Mouse (Mus musculus) forebrain, embryonic 13.5 days (tissue): Measurements from ENCODE around the gene Lrig1. TPM values are rescaled to one million over a fixed set of nuclear protein-coding genes. Genes with fewer than 3 reads are reported as not detected.
A peak's percentile ranks its signal among the peaks of the same experiment; 100 is the strongest.

Source experiments
- ATAC-seq: fragments of 200-750 bp; cut with Nextera tagmentation; 2 replicates; pipeline ENCODE4 v1.8.0; 2017
- H3K27ac ChIP-seq: fragments of 300-500 bp; sonication (generic); 2 replicates; pipeline ENCODE4 v1.5.1; 2015; ENCODE audit warnings: inconsistent platforms, mild to moderate bottlenecking, moderate library complexity
- H3K27me3 ChIP-seq: fragments of 300-500 bp; sonication (generic); 2 replicates; pipeline ENCODE4 v1.6.1; 2015; ENCODE audit warnings: mild to moderate bottlenecking, inconsistent platforms
- H3K36me3 ChIP-seq: fragments of 300-500 bp; sonication (generic); 2 replicates; pipeline ENCODE4 v1.6.1; 2015; ENCODE audit warnings: mild to moderate bottlenecking, inconsistent platforms; ENCODE audit not compliant: poor library complexity, severe bottlenecking
- H3K4me1 ChIP-seq: fragments of 300-500 bp; sonication (generic); 2 replicates; pipeline ENCODE4 v1.6.1; 2015; ENCODE audit warnings: inconsistent platforms
- H3K4me2 ChIP-seq: fragments of 300-500 bp; sonication (generic); 2 replicates; pipeline ENCODE4 v1.6.1; 2015; ENCODE audit warnings: inconsistent platforms, mild to moderate bottlenecking, moderate library complexity
- H3K4me3 ChIP-seq: fragments of 300-500 bp; sonication (generic); 2 replicates; pipeline ENCODE4 v1.5.1; 2015; ENCODE audit warnings: mild to moderate bottlenecking, inconsistent platforms
- H3K9ac ChIP-seq: fragments of 300-500 bp; sonication (generic); 2 replicates; pipeline ENCODE4 v1.6.1; 2015; ENCODE audit warnings: mild to moderate bottlenecking, inconsistent platforms
- H3K9me3 ChIP-seq: fragments of 300-500 bp; sonication (generic); replicated peaks from 2 replicates; pipeline ENCODE4 v1.6.1; 2016; ENCODE audit warnings: inconsistent platforms
- WGBS: fragments of 180-500 bp; shearing (Covaris S2); methylation state at CpG from one replicate; pipeline ENCODE4 v1.1.7; 2015; 5-methylcytosine and 5-hydroxymethylcytosine counted together
- polyA plus RNA-seq: library from polyadenylated mRNA; unstranded; fragments of >200 nt; fragmentation: Nextera tagmentation; extraction: Ambion mirVana; gene quantifications from 2 replicates; pipeline ENCODE4 v1.2.1, GENCODE M21; 2015

Gene Lrig1
- 6.4 and 7.6 TPM in 2 replicates for polyA plus RNA-seq

DNA sequence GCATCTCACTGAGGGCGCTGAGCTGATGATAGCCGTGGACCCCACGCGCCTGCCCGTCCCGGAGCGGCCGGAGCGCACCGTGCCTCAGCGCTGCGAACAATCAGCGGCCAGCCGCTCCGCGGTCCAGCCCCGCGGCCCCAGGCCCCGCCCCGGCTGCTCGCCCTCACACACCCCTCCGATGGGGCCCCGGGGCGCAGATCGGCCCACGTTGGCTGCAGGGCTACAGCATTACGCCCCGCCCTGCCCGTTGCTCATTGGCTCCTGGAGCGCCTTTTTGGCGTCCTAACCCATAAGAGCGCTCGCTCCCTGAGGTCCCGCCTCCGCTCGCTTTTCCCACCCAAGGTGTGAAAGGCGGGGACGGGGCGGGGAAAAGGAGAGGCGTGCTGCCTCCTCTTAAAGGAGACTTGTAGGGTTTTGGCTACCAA, at the start of gene Lrig1:
TSS of gene Lrig1 (minus strand) at position 92 of the 425 bp plus-strand sequence.
- under 1% methylated on average over 40 of the region's 40 CpGs for WGBS
- Histone ChIP-seq H3K27ac (peak within 1 kb of the TSS; percentile 87), H3K4me1 (peaks cover 58% of the 10 kb centered on the region), H3K36me3 (no peaks in the 10 kb centered on the region), H3K4me3 (peak within 1 kb of the TSS; percentile 97), H3K9ac (peak within 1 kb of the TSS; percentile 96), H3K4me2 (peak within 1 kb of the TSS; percentile 96), H3K9me3 (no peaks in the 10 kb centered on the region), H3K27me3 (0 out of 2 replicates have a peak, but pooled peaks cover 3% of the 10 kb centered on the region)
- ATAC-seq, result peak; percentile 99

DNA sequence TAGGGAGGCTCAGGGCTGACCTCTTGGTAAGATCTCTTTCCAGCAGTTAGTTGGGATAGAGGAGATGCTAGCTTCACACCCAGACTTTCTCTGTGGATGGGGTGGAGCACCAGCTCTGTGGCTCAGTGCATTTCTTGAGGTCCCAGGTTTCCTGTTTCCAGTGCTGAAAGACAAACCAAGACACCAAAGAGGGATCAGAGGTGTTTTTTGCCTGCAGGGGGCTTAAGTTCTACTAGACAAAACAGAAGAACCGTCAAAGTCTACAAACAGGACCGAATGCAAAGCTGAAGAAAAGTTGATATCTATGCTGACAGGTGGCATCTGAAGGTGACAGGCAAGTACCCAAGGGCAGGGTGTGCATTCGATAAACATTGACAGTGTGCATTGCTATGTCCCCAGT, 49.7 kb upstream of the Lrig1 start:
- H3K4me1 ChIP-seq, result peaks cover 22% of the 10 kb centered on the region
- H3K4me3 ChIP-seq, result no peak overlapping the region
- H3K9ac ChIP-seq, result no peak overlapping the region
- no peaks in the 10 kb centered on the region for H3K27me3 ChIP-seq
- no peak overlapping the region for H3K27ac ChIP-seq
- no peaks in the 10 kb centered on the region for H3K9me3 ChIP-seq
- 70% methylated on average over 3 of the region's 3 CpGs for WGBS
- no peak for ATAC-seq
- H3K36me3 ChIP-seq, result no peaks in the 10 kb centered on the region
- H3K4me2 ChIP-seq, result no peak overlapping the region

DNA sequence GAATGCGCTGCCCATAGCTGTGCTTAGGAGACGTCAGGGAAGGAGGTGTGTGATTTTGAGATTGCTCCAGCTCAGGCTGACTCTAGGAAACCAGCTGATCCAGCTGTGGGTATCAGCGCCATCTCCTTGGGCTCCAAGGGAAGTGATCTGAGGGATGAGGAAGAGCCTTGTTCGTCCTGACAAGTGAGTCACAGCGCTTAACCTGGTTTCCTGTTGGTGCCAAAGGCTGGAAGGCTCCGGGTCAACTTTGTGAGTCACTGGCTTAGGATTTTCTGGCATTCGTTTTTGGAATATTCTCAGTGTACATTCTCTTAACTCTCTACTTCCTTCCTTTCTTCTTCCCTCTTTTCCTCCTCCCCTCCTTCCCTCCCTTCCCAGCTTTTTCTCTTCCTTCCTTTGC, 48.4 kb upstream of the Lrig1 start:
- 65% methylated on average over 7 of the region's 7 CpGs for WGBS
- Histone ChIP-seq H3K27ac (no peak overlapping the region), H3K9ac (no peak overlapping the region), H3K27me3 (no peaks in the 10 kb centered on the region), H3K36me3 (no peaks in the 10 kb centered on the region), H3K9me3 (no peaks in the 10 kb centered on the region), H3K4me1 (peaks cover 20% of the 10 kb centered on the region), H3K4me3 (no peak overlapping the region), H3K4me2 (no peak overlapping the region)
- no peak for ATAC-seq

GRCm38 (mm10) chr6:94740117-94740729, 40.3 kb upstream of the Lrig1 start:
- Histone ChIP-seq H3K27ac (no peak overlapping the region), H3K9ac (no peak overlapping the region), H3K9me3 (no peaks in the 10 kb centered on the region), H3K36me3 (no peaks in the 10 kb centered on the region), H3K4me2 (no peak overlapping the region), H3K27me3 (no peaks in the 10 kb centered on the region), H3K4me1 (no peaks in the 10 kb centered on the region), H3K4me3 (no peak overlapping the region)
- no peak for ATAC-seq
- WGBS, result 88% methylated on average over 14 of the region's 14 CpGs

GRCm38 (mm10) chr6:94738647-94739046, 38.7 kb upstream of the Lrig1 start:
- H3K27me3 ChIP-seq, result no peaks in the 10 kb centered on the region
- WGBS, result 79% methylated on average over 3 of the region's 3 CpGs
- H3K9me3 ChIP-seq, result no peaks in the 10 kb centered on the region
- no peak overlapping the region for H3K27ac ChIP-seq
- H3K9ac ChIP-seq, result no peak overlapping the region
- H3K4me1 ChIP-seq, result no peaks in the 10 kb centered on the region
- no peaks in the 10 kb centered on the region for H3K36me3 ChIP-seq
- no peak overlapping the region for H3K4me2 ChIP-seq
- no peak overlapping the region for H3K4me3 ChIP-seq
- no peak for ATAC-seq

- 81% methylated on average over 5 of the region's 5 CpGs for WGBS
Observed at GRCm38 (mm10) chr6:94733878-94734277, 33.9 kb upstream of the Lrig1 start.

GRCm38 (mm10) chr6:94729847-94730246, 29.9 kb upstream of the Lrig1 start:
- H3K36me3 ChIP-seq, result no peaks in the 10 kb centered on the region
- no peaks in the 10 kb centered on the region for H3K27me3 ChIP-seq
- H3K9me3 ChIP-seq, result no peaks in the 10 kb centered on the region
- H3K27ac ChIP-seq, result no peak overlapping the region
- H3K9ac ChIP-seq, result no peak overlapping the region
- ATAC-seq, result no peak
- H3K4me1 ChIP-seq, result peaks cover 10% of the 10 kb centered on the region
- H3K4me2 ChIP-seq, result no peak overlapping the region
- 80% methylated on average over 18 of the region's 18 CpGs for WGBS
- H3K4me3 ChIP-seq, result no peak overlapping the region

More at GRCm38 (mm10) chr6:94733878-94734277, 33.9 kb upstream of the Lrig1 start:
- H3K9me3 ChIP-seq, result no peaks in the 10 kb centered on the region
- no peak overlapping the region for H3K4me2 ChIP-seq
- H3K4me3 ChIP-seq, result no peak overlapping the region
- H3K9ac ChIP-seq, result no peak overlapping the region
- ATAC-seq, result no peak
- no peak overlapping the region for H3K27ac ChIP-seq
- no peaks in the 10 kb centered on the region for H3K27me3 ChIP-seq
- no peaks in the 10 kb centered on the region for H3K36me3 ChIP-seq
- peaks cover 10% of the 10 kb centered on the region for H3K4me1 ChIP-seq

DNA sequence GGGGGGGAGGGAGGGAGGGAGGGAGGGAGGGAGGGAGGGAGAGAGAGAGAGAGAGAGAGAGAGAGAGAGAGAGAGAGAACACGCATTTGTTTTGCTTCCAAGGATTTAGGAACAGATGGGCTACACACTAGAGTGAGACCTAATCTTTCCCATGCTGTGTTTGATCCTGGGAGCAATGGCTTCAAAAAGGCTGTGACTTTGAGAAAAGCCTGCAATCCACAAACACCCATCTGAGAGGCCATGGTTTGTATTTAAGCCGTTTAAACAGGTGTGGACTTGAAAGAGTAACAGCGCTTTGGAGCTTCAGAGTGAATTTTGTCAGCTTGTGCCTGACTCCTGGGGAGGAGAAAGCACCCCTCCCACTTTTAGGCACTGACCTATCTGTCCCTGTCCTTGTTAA, 29.2 kb upstream of the Lrig1 start:
- Histone ChIP-seq H3K4me1 (peaks cover 10% of the 10 kb centered on the region), H3K27ac (no peak overlapping the region; the same call in 1 of the 2 replicates), H3K27me3 (no peaks in the 10 kb centered on the region), H3K36me3 (no peaks in the 10 kb centered on the region), H3K4me3 (no peak overlapping the region), H3K9me3 (no peaks in the 10 kb centered on the region), H3K9ac (no peak overlapping the region), H3K4me2 (no peak overlapping the region)
- 28% methylated on average over 3 of the region's 3 CpGs for WGBS
- no peak for ATAC-seq

DNA sequence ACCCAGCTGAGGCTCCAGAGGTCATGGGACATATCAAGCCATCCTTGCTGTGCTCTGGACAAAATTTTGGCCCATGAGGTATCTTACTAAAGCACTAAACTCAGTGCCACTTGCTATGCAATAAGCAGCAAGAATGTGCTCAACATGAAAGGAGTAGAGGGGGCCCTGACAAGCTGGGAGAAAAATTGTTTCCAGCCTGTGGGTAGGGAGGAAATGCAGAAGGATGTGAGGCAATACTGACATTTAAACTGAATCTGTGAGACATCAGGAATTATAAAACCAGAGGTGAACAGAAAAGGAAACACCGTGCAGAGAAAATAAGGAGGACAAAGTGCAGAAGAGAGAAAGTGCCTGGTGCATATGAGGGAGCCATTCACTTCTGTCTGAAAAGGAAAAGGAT, 24.7 kb upstream of the Lrig1 start:
- ATAC-seq, result no peak
- H3K9me3 ChIP-seq, result no peaks in the 10 kb centered on the region
- 90% methylated on average over 1 of the region's 1 CpGs for WGBS

DNA sequence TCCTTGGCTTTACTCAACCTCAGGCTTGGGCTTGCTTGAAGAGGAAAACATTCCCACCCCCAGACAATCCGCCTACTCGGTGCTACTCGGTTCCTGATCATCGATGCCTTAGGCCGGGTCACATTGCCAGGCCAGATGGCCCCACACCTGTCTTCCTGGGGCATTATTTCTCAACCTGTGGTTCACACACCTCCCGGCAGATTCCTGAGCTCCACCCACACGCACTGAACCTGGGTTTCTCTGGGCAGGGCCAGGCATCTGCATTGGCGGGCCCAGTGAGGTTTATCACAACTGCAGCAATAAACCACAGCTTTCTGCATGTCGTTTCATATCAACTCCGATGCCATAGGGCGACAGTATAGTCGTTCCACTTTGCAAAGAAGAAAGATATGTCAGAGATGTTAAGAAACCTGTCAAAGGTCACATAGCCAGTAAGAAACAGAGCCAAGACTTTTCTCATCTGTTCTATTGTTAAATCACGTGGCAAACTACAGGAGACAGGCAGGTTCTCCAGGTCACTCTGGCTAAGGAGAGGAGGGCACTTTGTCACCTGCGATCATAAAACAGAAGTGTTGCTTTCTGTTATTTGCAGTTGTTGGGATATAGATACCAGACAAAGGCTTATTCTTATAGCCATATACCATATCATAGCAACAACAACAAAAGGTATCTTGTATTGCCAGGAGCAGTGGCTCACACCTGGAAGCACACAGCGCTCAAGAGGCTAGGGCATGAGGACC, 18.8 kb upstream of the Lrig1 start:
- no peak overlapping the region for H3K27ac ChIP-seq
- H3K9me3 ChIP-seq, result no peaks in the 10 kb centered on the region
- H3K4me1 ChIP-seq, result peaks cover 24% of the 10 kb centered on the region
- no peak overlapping the region for H3K9ac ChIP-seq
- no peak for ATAC-seq
- H3K4me3 ChIP-seq, result no peak overlapping the region
- no peaks in the 10 kb centered on the region for H3K36me3 ChIP-seq
- no peaks in the 10 kb centered on the region for H3K27me3 ChIP-seq
- H3K4me2 ChIP-seq, result no peak overlapping the region
- WGBS, result 90% methylated on average over 15 of the region's 15 CpGs

More for the DNA sequence above, 24.7 kb upstream of the Lrig1 start:
- Histone ChIP-seq H3K27ac (no peak overlapping the region), H3K36me3 (no peaks in the 10 kb centered on the region), H3K4me3 (no peak overlapping the region), H3K9ac (no peak overlapping the region), H3K4me2 (no peak overlapping the region), H3K4me1 (peaks cover 6% of the 10 kb centered on the region), H3K27me3 (no peaks in the 10 kb centered on the region)

GRCm38 (mm10) chr6:94717705-94718489, 17.9 kb upstream of the Lrig1 start:
- H3K36me3 ChIP-seq, result no peaks in the 10 kb centered on the region
- H3K4me2 ChIP-seq, result no peak overlapping the region
- 58% methylated on average over 7 of the region's 7 CpGs for WGBS
- H3K4me1 ChIP-seq, result peaks cover 24% of the 10 kb centered on the region
- no peaks in the 10 kb centered on the region for H3K27me3 ChIP-seq
- no peak overlapping the region for H3K9ac ChIP-seq
- peak; percentile 67 for ATAC-seq
- H3K27ac ChIP-seq, result no peak overlapping the region
- no peaks in the 10 kb centered on the region for H3K9me3 ChIP-seq
- no peak overlapping the region for H3K4me3 ChIP-seq

GRCm38 (mm10) chr6:94715645-94715940, 15.6 kb upstream of the Lrig1 start:
- Histone ChIP-seq H3K9ac (no peak overlapping the region), H3K27ac (peak overlapping the region; percentile 53), H3K4me3 (no peak overlapping the region), H3K9me3 (no peaks in the 10 kb centered on the region), H3K36me3 (no peaks in the 10 kb centered on the region), H3K27me3 (no peaks in the 10 kb centered on the region), H3K4me2 (peak overlapping the region; percentile 19; the same call in 1 of the 2 replicates), H3K4me1 (peaks cover 24% of the 10 kb centered on the region)
- 6% methylated on average over 4 of the region's 4 CpGs for WGBS
- no peak for ATAC-seq
